Mouse (Mus musculus) ovary, postnatal 10 days (tissue): ENCODE measurements around the gene Mpp2.

ENCODE experiments used
- DNase-seq: peaks from one replicate; pipeline ENCODE4 v3.0.0; 2022; ENCODE audit warnings: low spot score

The Mpp2 gene

GRCm38 (mm10) chr11:102072729-102073128 is 15.6 kb downstream of the Mpp2 start:
- DNase-seq: no peak

GRCm38 (mm10) chr11:102070426-102070825 is 17.9 kb downstream of the Mpp2 start:
- no peak for DNase-seq

- no peak for DNase-seq
These were observed 18.7 kb downstream of the Mpp2 start for GRCm38 (mm10) chr11:102069633-102070032.

GRCm38 (mm10) chr11:102068969-102069368 is 19.3 kb downstream of the Mpp2 start:
- no peak for DNase-seq

- no peak for DNase-seq
These were observed 25.2 kb downstream of the Mpp2 start for GRCm38 (mm10) chr11:102063076-102063475.

GRCm38 (mm10) chr11:102061941-102062473 is 26.3 kb downstream of the Mpp2 start:
- no peak for DNase-seq

DNA sequence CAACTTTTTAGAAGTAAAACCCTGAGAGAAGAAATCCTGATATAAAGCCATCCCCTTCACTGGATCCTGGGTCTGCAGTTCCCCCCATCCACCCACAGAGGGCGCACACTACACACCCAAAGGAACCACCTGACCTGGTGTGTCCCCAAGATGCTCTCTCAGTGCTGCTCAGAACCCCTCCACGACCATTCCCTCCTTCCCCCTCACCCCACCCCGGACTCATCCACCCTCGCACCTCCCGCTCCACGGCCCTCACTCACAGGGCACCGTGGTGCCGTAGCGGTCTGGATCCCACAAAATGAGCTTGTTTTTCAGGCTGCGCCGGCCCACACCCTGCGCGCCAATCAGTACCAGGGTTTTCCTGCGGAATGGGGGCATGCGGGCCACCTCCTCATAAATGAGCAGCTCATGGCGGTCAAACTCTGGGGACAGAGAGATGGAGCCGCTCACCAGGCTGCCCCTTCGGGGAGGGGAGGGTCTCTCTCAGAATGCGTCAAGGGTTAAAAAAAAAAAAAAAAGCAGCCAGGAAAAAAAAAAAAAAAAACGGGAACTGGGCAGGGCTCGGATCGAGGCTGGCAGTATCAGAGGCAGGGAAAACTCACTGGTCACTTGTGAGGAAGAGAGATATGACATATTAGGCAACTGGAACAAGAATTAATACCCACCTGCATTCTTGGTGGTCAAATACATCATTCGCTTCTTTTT is 26.9 kb downstream of the Mpp2 start:
- DNase-seq: peak; percentile 39

DNA sequence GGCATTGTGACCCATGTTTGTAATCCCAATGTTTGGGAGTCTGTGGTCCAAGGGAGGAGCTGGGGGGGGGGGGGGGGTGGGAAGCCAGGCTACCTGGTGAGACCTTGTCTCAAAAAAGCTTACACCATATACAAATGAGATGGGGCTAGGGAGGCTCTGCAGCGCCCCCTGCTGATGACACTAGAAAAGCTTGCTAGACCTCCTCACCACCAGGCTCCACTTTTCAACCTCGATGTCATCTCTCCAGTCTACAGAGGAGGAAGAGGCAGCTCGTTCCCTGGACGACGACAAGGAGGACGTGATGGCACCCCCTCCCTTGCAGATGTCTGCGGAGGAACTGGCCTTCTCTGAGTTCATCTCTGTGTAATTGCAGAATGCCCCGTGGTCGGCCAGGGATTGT is 34.5 kb downstream of the Mpp2 start:
- no peak for DNase-seq

GRCm38 (mm10) chr11:102053183-102053582 is 35.1 kb downstream of the Mpp2 start:
- no peak for DNase-seq

DNA sequence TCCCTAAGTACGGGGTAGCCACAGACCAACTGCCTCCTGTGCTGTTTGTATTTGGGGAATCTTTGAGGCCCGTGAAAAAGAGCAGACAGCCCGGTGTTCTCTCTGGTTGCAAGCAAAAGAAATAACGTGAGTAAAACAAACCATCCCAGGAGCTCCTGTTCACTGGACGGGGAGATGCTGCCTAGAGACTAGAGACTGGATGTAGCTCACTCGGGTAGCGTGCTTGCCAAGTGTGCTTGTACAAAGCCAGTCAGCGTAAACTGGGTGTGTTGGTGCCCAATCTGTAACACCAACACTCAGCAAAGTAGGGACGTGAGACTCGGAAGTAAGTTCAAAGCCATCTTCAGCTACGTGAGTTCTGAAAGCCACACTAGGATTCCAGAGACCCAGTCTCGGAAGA is 35.6 kb downstream of the Mpp2 start:
- no peak for DNase-seq

- no peak for DNase-seq
These were observed 36.4 kb downstream of the Mpp2 start for GRCm38 (mm10) chr11:102051954-102052353.

DNA sequence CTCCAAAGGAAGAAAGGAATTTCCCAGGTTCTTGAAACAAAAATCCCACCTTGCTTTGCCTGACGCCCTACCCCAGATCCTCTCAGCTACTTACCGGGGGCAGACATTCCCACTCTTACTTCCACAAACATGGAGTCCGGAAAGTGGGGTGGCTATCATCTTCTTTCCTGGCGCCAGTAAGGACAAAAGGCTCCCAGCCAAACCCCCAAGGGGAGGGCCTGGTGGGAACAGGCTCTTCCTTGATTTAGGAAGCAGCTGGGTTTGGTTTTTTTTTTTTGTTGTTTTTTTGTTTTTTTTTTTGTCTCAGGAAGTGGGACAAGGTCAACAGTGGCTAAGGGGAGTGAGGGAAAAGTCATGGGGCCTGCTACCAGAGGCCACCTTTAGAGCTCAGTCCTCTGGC is 36.8 kb downstream of the Mpp2 start:
- no peak for DNase-seq

DNA sequence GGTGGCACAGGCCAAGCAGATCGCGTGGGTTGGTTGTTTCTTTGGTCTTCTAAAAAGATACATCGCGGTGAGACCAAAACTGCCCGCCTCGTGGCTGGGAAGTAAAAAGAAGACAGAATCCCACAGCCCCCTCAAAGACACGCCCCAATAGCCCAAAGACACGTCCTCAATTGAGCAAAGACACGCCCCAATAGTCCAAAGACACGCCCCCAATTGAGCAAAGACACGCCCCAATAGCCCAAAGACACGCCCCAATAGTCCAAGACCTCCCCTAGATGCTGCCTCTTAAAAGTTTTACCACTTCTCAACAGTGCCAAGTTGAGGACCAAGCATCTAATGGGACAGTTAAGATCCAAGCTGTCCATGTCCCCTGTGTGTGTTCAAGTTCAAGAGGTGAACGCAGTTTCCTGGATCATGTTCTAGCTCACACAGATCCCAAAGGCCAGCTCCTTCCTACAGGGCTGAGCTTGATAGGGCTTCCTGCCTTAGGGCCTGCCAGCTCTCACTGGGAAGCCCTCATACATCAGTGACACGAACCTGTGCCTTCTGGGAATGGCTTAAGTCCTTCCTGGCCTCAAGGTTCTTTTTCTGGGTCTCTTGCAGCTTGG is 38.3 kb downstream of the Mpp2 start:
- DNase-seq: no peak

DNA sequence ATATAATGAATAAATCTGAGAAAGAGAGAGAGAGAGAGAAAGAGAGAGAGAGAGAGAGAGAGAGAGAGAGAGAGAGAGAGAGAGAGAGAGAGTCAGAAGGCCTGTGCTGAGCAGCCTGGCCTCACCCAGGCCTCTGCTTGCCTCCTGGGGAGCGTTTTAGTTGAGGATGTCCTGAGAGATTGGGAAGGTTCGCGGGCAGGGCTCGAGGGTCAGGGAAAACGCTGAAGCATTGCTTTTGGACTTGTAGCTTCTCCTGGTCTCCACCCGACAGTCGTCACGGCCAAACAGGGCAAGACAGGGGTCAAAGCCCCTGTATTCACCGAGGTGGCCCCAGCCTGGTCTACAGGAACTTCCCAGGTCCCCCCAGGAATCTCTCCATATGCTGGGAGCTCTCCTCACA is 41.7 kb downstream of the Mpp2 start:
- DNase-seq: no peak

GRCm38 (mm10) chr11:102044691-102045212 is 43.6 kb downstream of the Mpp2 start:
- no peak for DNase-seq

GRCm38 (mm10) chr11:102043381-102043780 is 44.9 kb downstream of the Mpp2 start:
- no peak for DNase-seq

DNA sequence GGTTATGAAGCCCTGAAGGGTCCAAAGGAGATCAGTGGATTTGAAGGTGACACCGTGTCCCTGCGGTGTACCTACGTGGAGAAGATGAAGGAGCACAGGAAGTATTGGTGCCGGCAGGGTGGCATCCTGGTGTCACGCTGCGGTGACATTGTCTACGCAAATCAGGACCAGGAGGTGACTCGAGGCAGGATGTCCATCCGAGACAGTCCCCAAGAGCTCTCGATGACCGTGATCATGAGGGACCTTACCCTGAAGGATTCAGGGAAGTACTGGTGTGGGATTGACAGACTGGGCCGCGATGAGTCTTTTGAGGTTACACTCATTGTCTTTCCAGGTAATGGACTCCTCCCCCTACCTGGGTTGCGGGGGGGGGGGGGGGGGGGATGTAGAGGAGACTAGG is 45.3 kb downstream of the Mpp2 start:
- no peak for DNase-seq

DNA sequence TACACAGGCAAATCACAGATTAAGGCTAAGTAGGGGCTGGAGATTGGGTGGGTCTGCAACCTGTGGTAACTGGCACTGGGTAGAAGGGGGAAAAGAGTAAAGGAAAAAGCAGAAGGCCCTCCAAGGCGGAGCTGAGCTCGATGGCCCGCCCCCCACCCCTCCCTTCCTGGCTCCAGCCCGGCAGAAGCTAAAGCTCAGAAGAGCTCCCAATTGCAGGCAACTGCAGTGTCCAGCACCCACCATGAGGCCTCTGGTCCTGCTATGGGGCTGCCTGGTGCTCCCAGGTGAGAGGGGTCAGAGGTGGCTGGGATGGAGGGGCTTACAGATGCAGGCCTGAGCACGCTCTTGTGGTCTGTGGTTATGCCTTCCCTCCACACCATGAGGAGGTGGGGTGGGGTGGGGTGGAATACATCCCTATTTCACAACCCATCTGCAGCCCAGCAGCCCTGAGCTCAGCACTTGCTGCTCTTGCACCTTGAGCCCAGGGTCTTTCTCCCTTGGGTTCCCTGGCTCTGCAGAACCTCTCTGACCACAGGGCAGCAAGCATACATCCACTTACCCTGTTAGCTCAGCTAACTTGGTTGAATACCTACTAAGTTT is 46.9 kb downstream of the Mpp2 start, which contains the start of gene Cd300lg:
TSS of gene Cd300lg (plus strand) at position 160 of the 600 bp plus-strand sequence.
- no peak for DNase-seq

DNA sequence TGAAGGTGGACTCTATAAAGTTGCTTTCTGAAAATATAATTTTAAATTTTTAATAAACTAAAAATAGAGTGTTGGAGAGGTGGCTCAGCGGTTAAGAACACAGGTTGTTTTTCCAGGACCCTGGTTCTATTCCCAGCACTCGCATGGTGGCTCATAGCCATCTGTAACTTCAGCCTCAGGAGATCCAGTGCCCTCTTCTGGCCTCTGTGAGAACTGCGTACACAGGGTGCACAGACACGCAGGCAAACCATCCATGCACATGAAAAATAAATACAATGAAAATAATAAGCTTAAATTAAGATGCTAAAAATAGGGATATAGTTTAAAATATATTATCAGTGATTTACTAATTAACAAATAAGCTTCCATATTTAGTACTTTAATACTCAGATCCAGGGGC is 47.7 kb downstream of the Mpp2 start:
- DNase-seq: no peak

GRCm38 (mm10) chr11:102040138-102040524 is 48.2 kb downstream of the Mpp2 start:
- DNase-seq: peak; percentile 70

GRCm38 (mm10) chr11:102039487-102040137 is 48.7 kb downstream of the Mpp2 start:
- DNase-seq: no peak

- no peak for DNase-seq
These were observed 50.5 kb downstream of the Mpp2 start for GRCm38 (mm10) chr11:102037789-102038188.
